Mouse (Mus musculus): ENCODE measurements around the gene Rnase12. TPM values are rescaled to one million over a fixed set of nuclear protein-coding genes. Genes with fewer than 3 reads are reported as not detected.
A peak's percentile ranks its signal among the peaks of the same experiment; 100 is the strongest.

Gene Rnase12
- total and polyA plus RNA-seq, 2 experiments from 2014 or later: not detected

DNA sequence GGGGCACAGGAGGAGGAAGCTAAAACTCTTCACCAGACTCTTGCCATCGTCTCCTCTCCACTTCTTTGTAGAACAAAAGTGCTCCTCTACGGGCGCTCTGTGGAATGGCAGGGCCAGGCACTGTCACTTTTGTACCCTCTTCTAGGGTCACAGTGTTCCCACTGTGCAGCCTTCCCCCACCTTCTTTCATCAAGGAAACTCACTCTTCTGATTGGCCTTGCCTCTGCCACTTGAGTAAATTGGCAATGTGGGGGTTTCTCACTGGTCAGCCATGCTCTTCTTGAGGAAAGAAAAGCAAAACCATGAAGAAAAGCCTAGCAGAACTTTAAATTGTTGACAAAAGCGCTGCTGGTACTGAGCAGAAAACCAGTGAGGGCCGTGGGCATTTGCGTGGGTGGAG lies 15.7 kb downstream of the Rnase12 start, which contains the start of gene Rnase9:
Gene Rnase9, minus strand, starts transcription at position 101 of the 400 bp plus-strand sequence.
- ATAC-seq (no peak), DNase-seq (no peak)
- H3K4me2 ChIP-seq (ENCODE audit: low read depth): no peak within 1 kb of the TSS
- H3K27ac ChIP-seq (ENCODE audit: low read depth, low read length): no peak within 1 kb of the TSS
- no peak for TF ChIP-seq CTCF (IDR thresholded peaks at IDR 0.05; ENCODE audit: low read depth)
- H3K36me3 ChIP-seq (ENCODE audit: insufficient read depth): no peaks in the 10 kb centered on the region
- WGBS: 63% methylated on average over 6 of the region's 6 CpGs
- H3K9ac ChIP-seq: no peak within 1 kb of the TSS
- no peaks in the 10 kb centered on the region for H3K27me3 ChIP-seq (ENCODE audit: insufficient read depth, low read length)
- H3K9me3 ChIP-seq (ENCODE audit: low read length): no peaks in the 10 kb centered on the region
- H3K4me3 ChIP-seq (ENCODE audit: low read depth, low read length): no peak within 1 kb of the TSS
- no peaks in the 10 kb centered on the region for H3K4me1 ChIP-seq (ENCODE audit: insufficient read depth)

DNA sequence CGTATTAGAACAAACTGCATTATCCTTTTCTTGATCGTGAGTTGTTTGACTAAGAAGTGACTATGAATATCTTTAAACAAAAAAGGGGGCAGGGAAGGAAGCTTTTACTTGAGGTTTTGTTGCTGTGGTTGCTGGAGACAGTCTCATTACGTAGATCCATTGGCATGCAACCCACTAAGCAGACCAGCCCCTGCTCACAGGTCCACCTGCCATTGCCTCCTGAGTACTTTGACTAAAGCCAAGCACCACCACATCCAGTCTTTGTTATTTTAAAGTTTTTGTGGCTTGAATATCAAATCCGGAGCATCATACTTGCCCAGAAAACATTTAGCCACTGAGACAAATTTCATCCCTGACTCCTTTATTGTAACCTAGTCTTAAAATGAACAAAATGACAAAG lies 21.2 kb downstream of the Rnase12 start:
- 81% methylated on average over 4 of the region's 4 CpGs for WGBS
- no peak for DNase-seq
- Histone ChIP-seq H3K27me3 (ENCODE audit: insufficient read depth, low read length) (no peaks in the 10 kb centered on the region), H3K9me3 (ENCODE audit: low read length) (no peaks in the 10 kb centered on the region), H3K4me2 (ENCODE audit: low read depth) (no peak overlapping the region), H3K4me3 (ENCODE audit: low read depth, low read length) (no peak overlapping the region), H3K36me3 (ENCODE audit: insufficient read depth) (no peaks in the 10 kb centered on the region), H3K9ac (no peak overlapping the region), H3K4me1 (ENCODE audit: insufficient read depth) (no peaks in the 10 kb centered on the region), H3K27ac (ENCODE audit: low read depth, low read length) (no peak overlapping the region)
- ATAC-seq: no peak
- no peak for TF ChIP-seq CTCF (IDR thresholded peaks at IDR 0.05; ENCODE audit: low read depth)

GRCm38 (mm10) chr14:51035206-51035605 lies 22.3 kb downstream of the Rnase12 start:
- Histone ChIP-seq H3K4me1 (ENCODE audit: insufficient read depth) (no peaks in the 10 kb centered on the region), H3K36me3 (ENCODE audit: insufficient read depth) (no peaks in the 10 kb centered on the region), H3K9ac (no peak overlapping the region), H3K27me3 (ENCODE audit: insufficient read depth, low read length) (no peaks in the 10 kb centered on the region), H3K27ac (ENCODE audit: low read depth, low read length) (no peak overlapping the region), H3K9me3 (ENCODE audit: low read length) (no peaks in the 10 kb centered on the region), H3K4me3 (ENCODE audit: low read depth, low read length) (no peak overlapping the region), H3K4me2 (ENCODE audit: low read depth) (no peak overlapping the region)
- ATAC-seq (no peak), DNase-seq (no peak)
- TF ChIP-seq CTCF (IDR thresholded peaks at IDR 0.05; ENCODE audit: low read depth): no peak
- WGBS: 59% methylated on average over 1 of the region's 1 CpGs

- H3K36me3 ChIP-seq (ENCODE audit: insufficient read depth): no peaks in the 10 kb centered on the region
- H3K4me1 ChIP-seq (ENCODE audit: insufficient read depth): no peaks in the 10 kb centered on the region
- no peaks in the 10 kb centered on the region for H3K9me3 ChIP-seq (ENCODE audit: low read length)
- no peak overlapping the region for H3K27ac ChIP-seq (ENCODE audit: low read depth, low read length)
- no peak overlapping the region for H3K4me3 ChIP-seq (ENCODE audit: low read depth, low read length)
- WGBS: 51% methylated on average over 3 of the region's 3 CpGs
- ATAC-seq (no peak), DNase-seq (no peak)
- no peak overlapping the region for H3K4me2 ChIP-seq (ENCODE audit: low read depth)
- no peak for TF ChIP-seq CTCF (IDR thresholded peaks at IDR 0.05; ENCODE audit: low read depth)
- no peak overlapping the region for H3K9ac ChIP-seq
- no peaks in the 10 kb centered on the region for H3K27me3 ChIP-seq (ENCODE audit: insufficient read depth, low read length)
Measured at GRCm38 (mm10) chr14:51027387-51028155, 29.9 kb downstream of the Rnase12 start.

- peak; percentile 69 for ATAC-seq
- 36% methylated on average over 5 of the region's 5 CpGs for WGBS
Measured at GRCm38 (mm10) chr14:51026391-51027133, 30.9 kb downstream of the Rnase12 start.

GRCm38 (mm10) chr14:51024820-51025219 lies 32.6 kb downstream of the Rnase12 start:
- no peaks in the 10 kb centered on the region for H3K9me3 ChIP-seq (ENCODE audit: low read length)
- ATAC-seq (no peak), DNase-seq (no peak)
- no peak overlapping the region for H3K9ac ChIP-seq
- H3K27me3 ChIP-seq (ENCODE audit: insufficient read depth, low read length): no peaks in the 10 kb centered on the region
- H3K27ac ChIP-seq (ENCODE audit: low read depth, low read length): no peak overlapping the region
- TF ChIP-seq CTCF (IDR thresholded peaks at IDR 0.05; ENCODE audit: low read depth): no peak
- WGBS: 58% methylated on average over 1 of the region's 1 CpGs
- no peaks in the 10 kb centered on the region for H3K4me1 ChIP-seq (ENCODE audit: insufficient read depth)
- H3K4me3 ChIP-seq (ENCODE audit: low read depth, low read length): no peak overlapping the region
- no peaks in the 10 kb centered on the region for H3K36me3 ChIP-seq (ENCODE audit: insufficient read depth)
- no peak overlapping the region for H3K4me2 ChIP-seq (ENCODE audit: low read depth)

More at GRCm38 (mm10) chr14:51026391-51027133, 30.9 kb downstream of the Rnase12 start:
- Histone ChIP-seq H3K27me3 (ENCODE audit: insufficient read depth, low read length) (no peaks in the 10 kb centered on the region), H3K9ac (no peak overlapping the region), H3K9me3 (ENCODE audit: low read length) (no peaks in the 10 kb centered on the region), H3K4me2 (ENCODE audit: low read depth) (no peak overlapping the region), H3K4me1 (ENCODE audit: insufficient read depth) (no peaks in the 10 kb centered on the region), H3K27ac (ENCODE audit: low read depth, low read length) (no peak overlapping the region), H3K4me3 (ENCODE audit: low read depth, low read length) (no peak overlapping the region), H3K36me3 (ENCODE audit: insufficient read depth) (no peaks in the 10 kb centered on the region)
- peak; percentile 80 for DNase-seq
- TF ChIP-seq CTCF (IDR thresholded peaks at IDR 0.05; ENCODE audit: low read depth): peak; percentile 79

DNA sequence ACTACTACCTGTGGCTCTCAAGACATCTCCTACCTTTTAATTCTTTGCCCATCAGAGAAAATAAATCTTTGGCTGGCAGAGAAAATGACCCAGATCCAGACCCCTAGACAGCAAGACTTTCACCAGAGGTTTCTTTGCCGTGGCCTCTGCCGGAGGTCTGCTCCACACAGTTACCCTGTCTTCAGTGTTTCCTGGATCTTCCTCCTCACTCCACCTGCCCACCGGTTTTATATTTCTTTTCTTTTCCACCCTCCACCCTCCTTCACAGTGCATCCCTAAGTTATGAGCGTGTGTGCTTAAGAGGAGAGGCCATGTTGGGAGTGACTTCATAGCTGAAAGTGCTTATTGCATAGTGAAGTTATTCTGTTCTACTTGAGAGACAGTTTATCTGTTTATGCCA lies 34.0 kb downstream of the Rnase12 start:
- no peak overlapping the region for H3K9ac ChIP-seq
- DNase-seq: no peak
- H3K9me3 ChIP-seq (ENCODE audit: low read length): no peaks in the 10 kb centered on the region
- no peak for ATAC-seq
- no peak overlapping the region for H3K27ac ChIP-seq (ENCODE audit: low read depth, low read length)
- H3K27me3 ChIP-seq (ENCODE audit: insufficient read depth, low read length): no peaks in the 10 kb centered on the region
- H3K4me1 ChIP-seq (ENCODE audit: insufficient read depth): no peaks in the 10 kb centered on the region
- 86% methylated on average over 4 of the region's 4 CpGs for WGBS
- H3K36me3 ChIP-seq (ENCODE audit: insufficient read depth): no peaks in the 10 kb centered on the region
- no peak overlapping the region for H3K4me2 ChIP-seq (ENCODE audit: low read depth)
- no peak for TF ChIP-seq CTCF (IDR thresholded peaks at IDR 0.05; ENCODE audit: low read depth)
- no peak overlapping the region for H3K4me3 ChIP-seq (ENCODE audit: low read depth, low read length)
